Mouse (Mus musculus) lung, postnatal 0 days (tissue): ENCODE data around the gene Cpd. TPM values are rescaled to one million over a fixed set of nuclear protein-coding genes. Genes with fewer than 3 reads are reported as not detected.

Experiments
- ATAC-seq: fragments of 200-750 bp; cut with Nextera tagmentation; 2 replicates; pipeline ENCODE4 v1.8.0; 2017; ENCODE audit warnings: moderate library complexity
- DNase-seq: peaks from one replicate; pipeline ENCODE4 v3.0.0-alpha.2; 2016; ENCODE audit warnings: low spot score
- H3K27ac ChIP-seq: fragments of 300-500 bp; sonication (generic); 2 replicates; pipeline ENCODE4 v1.5.1; 2014; ENCODE audit warnings: antibody characterized with exemption, mild to moderate bottlenecking, low read length, mixed read lengths
- H3K27me3 ChIP-seq: fragments of 300-500 bp; sonication (generic); replicated peaks from 2 replicates; pipeline ENCODE4 v1.6.1; 2014; ENCODE audit warnings: low read length, mixed read lengths; ENCODE audit not compliant: insufficient read depth
- H3K36me3 ChIP-seq: fragments of 300-500 bp; sonication (generic); 2 replicates; pipeline ENCODE4 v1.6.1; 2014; ENCODE audit warnings: low read length, mixed read lengths; ENCODE audit not compliant: insufficient read depth
- H3K4me1 ChIP-seq: fragments of 300-500 bp; sonication (generic); 2 replicates; pipeline ENCODE4 v1.6.1; 2014; ENCODE audit warnings: antibody characterized with exemption, low read depth, low read length, mixed read lengths; ENCODE audit not compliant: insufficient read depth
- H3K4me2 ChIP-seq: fragments of 300-500 bp; sonication (generic); replicated peaks from 2 replicates; pipeline ENCODE4 v1.6.1; 2014; ENCODE audit warnings: low read depth, mild to moderate bottlenecking, low read length, moderate library complexity, mixed read lengths
- H3K4me3 ChIP-seq: fragments of 300-500 bp; sonication (generic); 2 replicates; pipeline ENCODE4 v1.5.1; 2014; ENCODE audit warnings: low read depth, low read length
- H3K9ac ChIP-seq: fragments of 300-500 bp; sonication (generic); replicated peaks from 2 replicates; pipeline ENCODE4 v1.6.1; 2014; ENCODE audit warnings: low read depth, mild to moderate bottlenecking
- H3K9me3 ChIP-seq: fragments of 300-500 bp; sonication (generic); 2 replicates; pipeline ENCODE4 v1.6.1; 2016; ENCODE audit warnings: low read length, mixed read lengths
- CTCF ChIP-seq: IDR thresholded peaks from 2 replicates; pipeline ENCODE4 v1.5.1; 2016; ENCODE audit warnings: antibody characterized with exemption, mild to moderate bottlenecking
- EP300 ChIP-seq: IDR thresholded peaks from 2 replicates; pipeline ENCODE4 v1.6.1; 2016; ENCODE audit warnings: antibody characterized with exemption, mild to moderate bottlenecking, control low read depth
- WGBS: fragments of 180-500 bp; shearing (Covaris S2); extraction: QIAGEN DNeasy Blood & Tissue Kit; methylation state at CpG from one replicate; pipeline ENCODE4 v1.1.7; 2014; 5-methylcytosine and 5-hydroxymethylcytosine counted together
- polyA plus RNA-seq: library from polyadenylated mRNA; unstranded; fragments of >200 nt; fragmentation: Nextera tagmentation; extraction: Ambion mirVana; gene quantifications from 2 replicates; pipeline ENCODE4 v1.2.1, GENCODE M21; 2015

Cpd gene
- polyA plus RNA-seq, 1 experiment from 2014 or later = 15.7 TPM

- Histone ChIP-seq H3K27me3 (no peaks in the 10 kb centered on the region), H3K9ac (no peak overlapping the region), H3K4me3 (no peak overlapping the region), H3K9me3 (no peaks in the 10 kb centered on the region), H3K4me2 (no peak overlapping the region), H3K27ac (no peak overlapping the region), H3K36me3 (no peaks in the 10 kb centered on the region), H3K4me1 (peaks cover 5% of the 10 kb centered on the region; the same call in 1 of the 2 replicates)
- TF ChIP-seq EP300 (no peak), CTCF (no peak)
- no peak for ATAC-seq
- DNase-seq = no peak
- WGBS = 88% methylated on average over 7 of the region's 7 CpGs
These were observed 44.4 kb upstream of the Cpd start for GRCm38 (mm10) chr11:76891171-76891570.

GRCm38 (mm10) chr11:76889339-76890164 is 42.7 kb upstream of the Cpd start:
- Histone ChIP-seq H3K4me1 (peaks cover 5% of the 10 kb centered on the region; the same call in 1 of the 2 replicates), H3K36me3 (no peaks in the 10 kb centered on the region), H3K9me3 (no peaks in the 10 kb centered on the region), H3K9ac (no peak overlapping the region), H3K4me3 (no peak overlapping the region), H3K27ac (peak overlapping the region; percentile 60), H3K4me2 (no peak overlapping the region), H3K27me3 (no peaks in the 10 kb centered on the region)
- DNase-seq = peak; percentile 77
- ATAC-seq = peak; percentile 18; the same call in 1 of the 2 replicates
- 28% methylated on average over 10 of the region's 10 CpGs for WGBS
- TF ChIP-seq CTCF = no peak

- Histone ChIP-seq H3K4me1 (peaks cover 2% of the 10 kb centered on the region; the same call in 1 of the 2 replicates), H3K4me2 (no peak overlapping the region), H3K9ac (no peak overlapping the region), H3K36me3 (no peaks in the 10 kb centered on the region), H3K4me3 (no peak overlapping the region), H3K27ac (peak overlapping the region; percentile 72), H3K27me3 (no peaks in the 10 kb centered on the region), H3K9me3 (no peaks in the 10 kb centered on the region)
- TF ChIP-seq CTCF = no peak
- TF ChIP-seq EP300 = peak; percentile 86
- ATAC-seq (peak; percentile 91), DNase-seq (peak; percentile 92)
- WGBS = 5% methylated on average over 5 of the region's 5 CpGs
These were observed 37.6 kb upstream of the Cpd start for GRCm38 (mm10) chr11:76884451-76884850.

- no peaks in the 10 kb centered on the region for H3K36me3 ChIP-seq
- ATAC-seq = peak; percentile 25; the same call in 1 of the 2 replicates
- DNase-seq = peak; percentile 71
- H3K9me3 ChIP-seq = no peaks in the 10 kb centered on the region
- H3K4me3 ChIP-seq = no peak overlapping the region
- H3K27me3 ChIP-seq = no peaks in the 10 kb centered on the region
- TF ChIP-seq EP300 (0 out of 2 replicates have a peak, but pooled peaks have one; percentile 12), CTCF (no peak)
- no peak overlapping the region for H3K27ac ChIP-seq
- H3K9ac ChIP-seq = no peak overlapping the region
- no peaks in the 10 kb centered on the region for H3K4me1 ChIP-seq
- no peak overlapping the region for H3K4me2 ChIP-seq
- WGBS = 73% methylated on average over 5 of the region's 5 CpGs
These were observed 33.0 kb upstream of the Cpd start for GRCm38 (mm10) chr11:76879816-76880215.

GRCm38 (mm10) chr11:76874766-76875165 is 27.9 kb upstream of the Cpd start:
- DNase-seq (peak; percentile 66), ATAC-seq (peak; percentile 87)
- no peaks in the 10 kb centered on the region for H3K9me3 ChIP-seq
- H3K9ac ChIP-seq = no peak overlapping the region
- 0 out of 2 replicates have a peak overlapping the region, but pooled peaks have one; percentile 7 for H3K27ac ChIP-seq
- no peaks in the 10 kb centered on the region for H3K36me3 ChIP-seq
- no peaks in the 10 kb centered on the region for H3K27me3 ChIP-seq
- H3K4me3 ChIP-seq = no peak overlapping the region
- H3K4me1 ChIP-seq = no peaks in the 10 kb centered on the region
- TF ChIP-seq CTCF (0 out of 2 replicates have a peak, but pooled peaks have one; percentile 6), EP300 (no peak)
- WGBS = 44% methylated on average over 6 of the region's 6 CpGs
- no peak overlapping the region for H3K4me2 ChIP-seq

GRCm38 (mm10) chr11:76873865-76874264 is 27.0 kb upstream of the Cpd start:
- H3K4me1 ChIP-seq = no peaks in the 10 kb centered on the region

More at GRCm38 (mm10) chr11:76873865-76874264, 27.0 kb upstream of the Cpd start:
- Histone ChIP-seq H3K36me3 (no peaks in the 10 kb centered on the region), H3K9ac (no peak overlapping the region), H3K27ac (no peak overlapping the region), H3K9me3 (no peaks in the 10 kb centered on the region), H3K27me3 (no peaks in the 10 kb centered on the region), H3K4me2 (no peak overlapping the region), H3K4me3 (no peak overlapping the region)
- WGBS = 84% methylated on average over 5 of the region's 5 CpGs
- no peak for DNase-seq
- no peak for TF ChIP-seq EP300
- no peak for TF ChIP-seq CTCF
- no peak for ATAC-seq
